Mouse (Mus musculus): ENCODE measurements at regions not wholly inside any gene's neighbourhood (a gene's known extent, or its start where the extent isn't known, plus 50 kb on each side); places are given as distances from the start of the nearest gene placed in this dataset.

DNA sequence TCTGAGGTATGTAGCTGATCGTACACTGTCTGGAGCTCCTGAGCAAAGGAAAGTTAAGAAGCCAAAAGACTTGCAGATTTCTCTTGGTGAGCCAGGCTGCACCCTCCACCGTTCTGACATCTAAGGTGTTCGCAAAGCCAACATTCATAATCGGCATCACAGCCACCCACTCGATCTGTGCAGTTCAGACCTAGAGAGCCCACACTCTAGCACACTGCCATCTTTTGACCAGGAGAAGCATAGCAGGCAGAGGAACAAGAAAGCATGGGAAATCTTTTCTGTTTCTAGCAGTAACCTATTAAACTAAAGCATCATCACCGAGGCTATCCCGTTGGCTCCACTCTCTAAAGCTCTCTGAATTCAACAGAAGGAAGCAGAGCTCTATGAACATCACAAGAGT lies 59.2 kb downstream of the Areg start:
- no peak for DNase-seq

DNA sequence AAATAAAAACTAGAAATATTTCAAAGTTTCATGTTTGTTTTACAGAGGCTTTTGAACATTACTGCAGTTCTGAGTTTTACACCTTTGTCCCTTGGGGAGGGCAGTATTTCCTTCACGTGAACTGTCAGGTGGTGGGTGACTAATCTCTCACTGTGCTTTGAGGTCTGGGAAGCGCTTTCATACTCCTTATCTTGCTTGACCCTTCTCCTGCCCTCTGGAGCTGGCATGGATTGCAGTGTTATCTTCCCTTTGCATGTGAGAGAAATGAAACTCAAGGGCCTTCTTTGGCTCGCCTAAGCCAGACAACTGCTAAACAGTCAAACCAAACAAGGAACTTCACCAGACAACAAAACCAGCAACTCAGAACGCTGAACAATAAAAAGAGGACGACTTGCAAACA lies 61.0 kb downstream of the Areg start:
- no peak for DNase-seq

DNA sequence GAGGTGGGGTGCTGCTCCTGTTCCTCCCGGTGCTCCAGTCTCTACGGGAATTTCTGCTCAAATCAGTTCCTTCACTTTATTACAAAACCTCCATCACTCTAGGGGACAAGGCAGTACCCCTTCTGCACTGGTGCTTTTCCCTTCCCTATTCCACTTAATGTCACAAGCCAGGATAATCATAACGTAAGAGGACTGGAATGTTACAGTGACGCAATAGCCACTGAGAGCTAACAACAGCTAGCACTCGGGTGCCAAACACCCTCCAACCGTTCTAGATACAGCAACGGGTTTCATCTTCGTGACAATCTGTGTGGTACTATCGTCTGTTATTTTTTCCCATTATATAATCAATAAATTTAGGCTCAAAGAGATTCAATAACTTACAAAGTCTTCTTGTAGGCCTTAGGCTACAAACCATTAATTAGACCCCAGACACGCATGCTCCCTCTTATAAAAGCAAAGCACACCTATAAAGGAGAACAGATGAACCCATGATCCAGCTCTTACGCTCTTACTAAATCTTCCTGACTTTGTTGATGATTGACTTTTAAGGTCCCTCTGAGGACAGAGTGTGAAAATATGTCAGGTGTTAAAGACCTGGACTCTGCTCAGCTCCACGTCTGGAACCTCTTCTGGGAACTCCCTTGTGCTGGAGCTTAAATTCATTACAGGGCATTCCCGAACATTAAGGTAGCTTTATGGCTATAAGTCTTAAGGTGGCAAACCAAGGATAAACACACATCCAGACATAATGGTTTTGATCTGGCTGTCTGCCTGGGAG lies 65.0 kb downstream of the Areg start:
- no peak for DNase-seq

DNA sequence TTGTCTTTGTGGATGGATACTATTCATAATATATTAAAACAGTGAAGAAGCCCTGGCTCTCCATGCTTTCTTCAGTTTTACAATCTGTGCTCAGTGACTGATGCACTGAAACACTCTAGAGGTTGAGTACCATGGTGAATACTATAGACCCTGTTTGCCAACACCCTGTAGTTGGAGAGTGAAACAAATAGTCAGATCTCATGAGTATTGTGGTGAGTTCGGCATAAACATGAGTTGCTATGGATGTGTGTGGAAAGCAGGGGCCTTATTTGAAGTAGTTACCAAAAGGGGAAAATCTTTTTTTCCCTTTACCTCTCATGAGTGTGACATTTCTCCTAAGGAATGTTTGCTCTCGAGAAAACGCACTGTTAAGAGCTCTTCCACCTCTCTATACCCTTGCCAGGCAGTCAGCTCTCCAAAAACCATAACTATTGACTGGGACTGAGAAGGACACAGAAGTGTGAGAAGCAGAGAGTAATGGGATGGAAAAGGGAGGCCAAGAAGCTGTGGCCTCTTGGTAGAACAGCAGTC lies 66.0 kb downstream of the Areg start:
- no peak for DNase-seq

DNA sequence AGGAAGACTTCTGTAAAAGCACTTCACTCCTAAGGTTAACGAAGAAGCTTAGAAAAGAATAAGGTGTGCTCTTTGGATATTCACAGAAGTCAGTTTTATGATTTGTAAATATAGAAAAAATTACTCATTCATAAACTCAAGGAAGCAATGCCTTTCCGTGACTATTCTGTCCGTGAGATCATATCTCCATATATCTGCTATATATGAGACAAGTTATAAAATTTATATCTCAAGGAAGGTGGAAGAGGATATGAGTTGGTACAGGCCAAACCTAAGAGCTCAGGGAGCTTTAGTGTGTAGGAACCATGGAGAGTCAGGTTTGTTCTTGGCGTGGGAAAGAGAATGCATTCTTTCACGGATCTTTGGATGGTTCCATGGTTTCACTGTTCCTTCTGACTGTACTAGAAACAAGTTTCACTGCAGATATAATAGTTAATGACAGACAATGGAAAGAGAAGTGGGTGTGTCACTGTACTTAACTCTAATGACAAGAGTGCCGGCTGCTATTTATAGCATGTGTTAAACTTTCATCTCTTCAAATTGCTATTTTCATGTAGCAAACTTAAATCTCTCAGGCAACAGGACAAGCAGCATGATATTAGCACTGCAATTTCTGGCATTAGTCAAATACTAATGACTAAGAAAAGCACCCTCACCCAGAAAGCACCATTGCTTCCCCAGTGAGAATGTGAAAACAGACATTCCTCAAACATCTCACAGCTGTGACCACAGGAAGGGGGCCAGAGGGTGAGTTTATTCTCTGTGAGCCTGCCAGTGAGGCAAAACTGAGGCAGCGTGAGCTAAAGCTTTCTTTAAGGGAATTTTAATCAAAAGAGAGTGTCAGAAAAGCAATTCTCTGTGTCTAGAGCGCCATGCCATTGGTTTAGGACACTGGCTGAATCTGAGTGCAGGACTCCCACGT lies 67.4 kb downstream of the Areg start:
- no peak for DNase-seq

DNA sequence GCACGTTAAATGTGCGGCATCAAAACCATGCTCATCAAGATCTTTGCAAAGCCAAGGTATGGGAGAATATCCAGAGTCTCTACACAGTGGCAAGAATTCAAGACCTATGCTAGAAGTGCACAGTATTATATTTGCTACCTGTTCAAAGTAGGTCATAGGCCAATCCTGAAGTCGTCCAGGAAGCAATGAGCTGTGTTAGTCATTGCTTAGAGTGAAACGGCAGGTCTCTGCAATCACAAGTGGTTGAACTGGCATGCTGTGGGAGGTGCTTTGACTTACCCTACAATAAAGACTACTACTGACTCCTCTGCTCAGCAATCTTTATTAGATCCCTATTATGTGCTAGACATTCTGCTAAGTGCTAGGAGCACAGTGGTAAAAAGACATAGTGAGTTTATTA lies 80.8 kb downstream of the Areg start:
- DNase-seq = no peak

- no peak for DNase-seq
Measured at GRCm38 (mm10) chr5:91241656-91242055, 102.3 kb downstream of the Areg start.

GRCm38 (mm10) chr5:91247444-91247843 lies 108.0 kb downstream of the Areg start:
- no peak for DNase-seq

GRCm38 (mm10) chr5:91261895-91262294 lies 122.5 kb downstream of the Areg start:
- DNase-seq = no peak

GRCm38 (mm10) chr5:91262526-91262925 lies 123.1 kb downstream of the Areg start:
- no peak for DNase-seq

GRCm38 (mm10) chr5:91270747-91271146 lies 131.3 kb downstream of the Areg start:
- no peak for DNase-seq

- no peak for DNase-seq
Measured at GRCm38 (mm10) chr5:91271416-91271815, 131.4 kb downstream of the Btc start.

- no peak for DNase-seq
Measured at GRCm38 (mm10) chr5:91274411-91274810, 128.4 kb downstream of the Btc start.

DNA sequence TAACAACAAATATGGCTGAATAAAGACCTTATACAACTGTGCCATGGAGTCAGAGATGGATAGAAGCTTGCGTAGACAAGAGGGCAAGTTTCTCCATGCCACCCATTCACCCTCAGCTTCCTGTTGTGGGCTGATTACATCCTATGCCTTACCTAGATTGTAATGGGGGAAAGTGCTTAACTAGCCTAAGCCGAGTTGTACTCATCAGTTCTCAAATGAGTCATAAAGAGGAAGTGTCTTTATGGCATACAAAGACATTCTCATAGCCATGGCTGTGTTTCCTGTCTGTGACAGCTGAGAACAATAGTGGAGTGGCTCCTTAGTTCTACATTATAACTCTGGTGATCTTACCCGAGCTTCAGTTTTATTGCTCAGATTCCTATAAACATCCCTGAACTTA lies 124.3 kb downstream of the Btc start:
- no peak for DNase-seq

GRCm38 (mm10) chr5:91279464-91279863 lies 123.3 kb downstream of the Btc start:
- no peak for DNase-seq

DNA sequence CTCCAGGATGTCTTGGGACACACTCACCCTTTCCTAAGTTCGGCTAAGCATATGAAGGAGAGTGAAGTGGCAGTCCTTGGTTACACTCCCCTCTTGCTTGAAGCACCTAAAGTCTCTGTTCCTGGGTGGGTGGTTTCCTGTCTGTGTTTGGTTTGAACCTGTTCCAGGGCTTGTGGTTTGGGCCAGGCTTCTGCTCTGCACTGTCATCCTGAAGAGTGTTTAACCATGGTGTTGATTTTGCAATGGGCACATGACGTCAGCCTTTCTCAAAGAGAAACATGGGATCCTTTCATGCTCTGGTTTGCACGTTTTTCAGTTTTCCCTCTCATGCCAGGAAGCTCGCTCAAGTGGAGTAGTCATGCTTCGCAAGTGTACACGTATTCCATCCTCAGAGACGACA lies 119.8 kb downstream of the Btc start:
- DNase-seq = peak; percentile 4 to 17

- DNase-seq = no peak
Measured at GRCm38 (mm10) chr5:91293073-91293472, 109.7 kb downstream of the Btc start.

GRCm38 (mm10) chr5:91294957-91295356 lies 107.8 kb downstream of the Btc start:
- DNase-seq = no peak

DNA sequence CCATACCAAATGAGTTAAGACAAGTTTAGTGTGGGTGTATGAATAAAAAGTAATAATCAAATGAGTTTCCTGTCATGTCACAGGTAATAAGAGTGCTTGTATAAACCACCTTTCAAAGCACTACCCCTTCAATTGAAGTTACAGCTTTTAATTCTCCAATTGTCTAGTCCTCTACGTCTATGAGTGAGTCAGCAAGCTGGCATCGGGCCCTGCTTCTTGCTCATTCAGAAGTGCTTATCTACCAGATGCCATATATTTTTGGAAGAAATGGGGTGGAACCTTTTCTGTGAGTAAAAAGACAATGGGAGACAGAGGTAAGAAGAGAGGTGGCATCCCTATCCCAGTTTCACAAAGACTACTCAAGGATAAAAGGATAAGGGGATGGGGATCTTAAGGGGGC lies 105.7 kb downstream of the Btc start:
- no peak for DNase-seq

DNA sequence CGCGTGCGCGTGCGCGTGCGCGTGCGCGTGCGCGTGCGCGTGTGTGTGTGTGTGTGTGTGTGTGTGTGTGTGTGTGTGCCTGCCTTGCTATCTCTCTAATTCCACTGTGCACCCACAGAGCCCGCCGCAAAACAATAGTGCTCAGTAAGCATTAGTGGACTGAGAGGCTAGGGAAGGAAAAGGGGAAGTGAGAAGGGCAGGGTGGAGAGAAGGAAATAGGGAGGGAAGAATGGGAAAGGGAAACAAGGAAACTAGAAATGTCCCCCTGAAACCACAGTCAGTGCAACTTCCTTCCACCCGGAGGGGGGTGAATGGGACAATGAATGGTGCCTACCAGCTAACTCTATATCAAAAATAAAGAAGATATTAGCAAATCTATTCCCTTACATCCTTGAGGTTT lies 100.7 kb downstream of the Btc start:
- DNase-seq = no peak

GRCm38 (mm10) chr5:91302943-91303342 lies 99.9 kb downstream of the Btc start:
- no peak for DNase-seq

DNA sequence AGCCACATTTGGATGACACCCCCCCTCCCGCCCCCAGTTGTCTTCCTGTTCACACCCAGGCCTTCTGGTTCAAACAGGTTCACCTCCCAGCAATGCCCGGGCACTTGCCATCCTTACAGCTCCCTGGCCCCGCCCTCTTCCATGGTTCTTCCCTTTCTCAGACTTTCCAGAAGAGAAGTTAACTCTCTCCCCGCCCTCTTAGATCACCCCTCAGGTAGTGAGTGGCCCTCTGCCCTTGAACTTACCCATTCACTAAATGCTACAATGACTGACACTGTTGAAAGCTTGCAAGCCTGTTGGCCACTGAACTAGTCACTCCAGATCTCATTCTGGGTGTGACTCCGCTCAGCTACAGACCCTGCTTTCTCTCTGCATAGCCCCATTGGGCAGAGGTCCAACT lies 99.1 kb downstream of the Btc start:
- DNase-seq = no peak

DNA sequence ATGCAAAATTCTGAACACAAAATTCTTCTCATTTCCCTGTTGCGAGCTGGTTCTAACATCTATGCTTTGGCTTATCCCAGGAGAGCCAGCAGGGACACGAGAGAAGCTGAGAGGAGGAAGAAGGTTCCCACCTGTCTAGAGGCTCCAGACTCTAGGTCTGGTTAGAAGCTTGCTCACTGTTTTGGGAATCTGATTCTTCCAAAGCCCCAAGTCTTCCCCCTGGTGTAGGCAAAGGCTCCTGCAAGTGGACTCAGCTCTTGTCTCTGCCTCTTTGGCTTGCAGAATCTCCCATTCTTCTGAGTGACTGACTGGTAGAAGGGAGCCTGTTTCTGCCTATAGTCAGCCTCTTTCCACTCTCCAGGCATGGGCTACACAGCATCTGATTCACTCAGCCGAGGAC lies 95.8 kb downstream of the Btc start:
- DNase-seq = no peak
